Mouse (Mus musculus) C2C12 (cell line): ENCODE measurements at regions not wholly inside any gene's neighbourhood (a gene's known extent, or its start where the extent isn't known, plus 50 kb on each side); places are given as distances from the start of the nearest gene placed in this dataset.

Experiments
- H3K27me3 ChIP-seq: one replicate; pipeline ENCODE4 v1.6.1; 2011; ENCODE audit not compliant: control insufficient read depth, insufficient read depth, insufficient read length
- H3K36me3 ChIP-seq: one replicate; pipeline ENCODE4 v1.6.1; 2011; ENCODE audit not compliant: control insufficient read depth, insufficient read depth
- H3K4me3 ChIP-seq: one replicate; pipeline ENCODE4 v1.5.1; 2011; ENCODE audit warnings: mild to moderate bottlenecking, control low read depth; ENCODE audit not compliant: poor library complexity, insufficient read depth, severe bottlenecking
- H3K79me2 ChIP-seq: one replicate; pipeline ENCODE4 v1.6.1; 2011; ENCODE audit not compliant: control insufficient read depth, insufficient read depth
- H3K79me3 ChIP-seq: one replicate; pipeline ENCODE4 v1.6.1; 2011; ENCODE audit warnings: low read depth, control low read depth
- H3ac ChIP-seq: one replicate; pipeline ENCODE3; 2011; ENCODE audit warnings: low read depth; ENCODE audit not compliant: control insufficient read depth, insufficient read length
- CEBPB ChIP-seq: IDR thresholded peaks from one replicate; pipeline ENCODE4 v1.6.1; 2011; ENCODE audit warnings: low read depth, mild to moderate bottlenecking, control low read depth, moderate library complexity
- CTCF ChIP-seq: IDR thresholded peaks from one replicate; pipeline ENCODE4 v1.5.1; 2011; ENCODE audit not compliant: control insufficient read depth, insufficient read depth, insufficient read length
- FOSL1 ChIP-seq: IDR thresholded peaks from one replicate; pipeline ENCODE4 v1.8.0; 2011; ENCODE audit warnings: mild to moderate bottlenecking, low read length; ENCODE audit not compliant: poor library complexity, insufficient read depth, severe bottlenecking
- MAX ChIP-seq: IDR thresholded peaks from one replicate; pipeline ENCODE4 v1.6.1; 2011; ENCODE audit warnings: mild to moderate bottlenecking, control low read depth
- MYOD1 ChIP-seq: IDR thresholded peaks from one replicate; pipeline ENCODE4 v1.6.1; 2011; ENCODE audit warnings: low read depth; ENCODE audit not compliant: control insufficient read depth, insufficient read length
- MYOG ChIP-seq: IDR thresholded peaks from one replicate; pipeline ENCODE4 v1.6.1; 2011; ENCODE audit not compliant: control insufficient read depth, insufficient read length; ENCODE audit errors: extremely low read depth
- USF1 ChIP-seq: IDR thresholded peaks from one replicate; pipeline ENCODE4 v1.6.1; 2011; ENCODE audit warnings: low read depth, mild to moderate bottlenecking, control low read depth, moderate library complexity

DNA sequence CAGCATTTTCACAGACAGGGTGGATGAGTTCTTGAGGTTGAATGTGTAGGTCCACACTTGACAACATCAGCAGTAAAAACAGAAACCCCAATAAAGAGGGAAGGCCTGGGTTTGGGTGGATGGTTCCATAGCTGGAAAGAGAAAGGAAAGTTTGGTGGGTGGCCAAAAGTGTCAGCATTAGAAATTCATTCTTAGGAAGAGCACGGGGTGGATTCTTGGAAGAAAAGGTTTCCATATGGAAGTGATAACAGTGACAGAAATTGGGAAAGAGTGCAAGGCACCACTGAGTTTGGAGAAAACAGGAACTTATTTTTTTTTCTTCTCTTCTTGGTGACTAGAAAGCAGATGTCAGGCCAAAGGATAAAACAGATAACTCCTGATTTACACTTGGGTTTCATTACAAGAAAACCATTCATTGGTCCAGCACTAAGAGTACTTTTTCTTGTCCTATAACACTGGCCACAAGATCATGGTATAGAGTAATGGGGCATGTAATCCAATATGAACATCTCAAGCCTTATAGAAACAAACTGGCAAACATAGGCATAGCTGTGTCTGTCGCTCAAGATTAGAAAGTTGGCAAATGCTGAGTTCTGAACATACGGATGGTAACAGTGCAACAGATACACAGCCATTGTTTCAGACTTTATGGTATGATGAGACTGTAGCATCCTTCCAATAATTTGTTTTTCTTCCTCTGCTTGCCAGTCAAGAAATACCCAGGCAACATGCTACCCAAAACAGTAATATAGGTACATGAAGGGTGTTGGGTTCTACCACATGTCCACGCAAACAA is 209.7 kb upstream of the Pard3b start:
- H3K4me3 ChIP-seq = no peak overlapping the region
- no peaks in the 10 kb centered on the region for H3K27me3 ChIP-seq
- no peak for TF ChIP-seq CEBPB
- no peak overlapping the region for H3ac ChIP-seq
- H3K79me3 ChIP-seq = no peaks in the 10 kb centered on the region
- no peaks in the 10 kb centered on the region for H3K36me3 ChIP-seq
- H3K79me2 ChIP-seq = no peaks in the 10 kb centered on the region

GRCm38 (mm10) chr1:61437603-61438002 is 201.0 kb upstream of the Pard3b start:
- Histone ChIP-seq H3K79me2 (no peaks in the 10 kb centered on the region), H3K27me3 (no peaks in the 10 kb centered on the region), H3K79me3 (no peaks in the 10 kb centered on the region), H3K4me3 (no peak overlapping the region), H3ac (no peak overlapping the region), H3K36me3 (no peaks in the 10 kb centered on the region)
- no peak for TF ChIP-seq USF1
- TF ChIP-seq CTCF = no peak
- no peak for TF ChIP-seq MAX
- no peak for TF ChIP-seq MYOD1
- no peak for TF ChIP-seq MYOG
- no peak for TF ChIP-seq FOSL1
- TF ChIP-seq CEBPB = no peak

- H3K79me3 ChIP-seq = no peaks in the 10 kb centered on the region
- no peaks in the 10 kb centered on the region for H3K36me3 ChIP-seq
- H3K27me3 ChIP-seq = no peaks in the 10 kb centered on the region
- H3ac ChIP-seq = no peak overlapping the region
- H3K4me3 ChIP-seq = no peak overlapping the region
- no peaks in the 10 kb centered on the region for H3K79me2 ChIP-seq
- no peak for TF ChIP-seq MYOG
- TF ChIP-seq USF1 = no peak
- TF ChIP-seq CEBPB = no peak
- no peak for TF ChIP-seq MYOD1
- TF ChIP-seq CTCF = no peak
- no peak for TF ChIP-seq FOSL1
- TF ChIP-seq MAX = no peak
These were observed 177.2 kb upstream of the Pard3b start for GRCm38 (mm10) chr1:61461435-61461834.

DNA sequence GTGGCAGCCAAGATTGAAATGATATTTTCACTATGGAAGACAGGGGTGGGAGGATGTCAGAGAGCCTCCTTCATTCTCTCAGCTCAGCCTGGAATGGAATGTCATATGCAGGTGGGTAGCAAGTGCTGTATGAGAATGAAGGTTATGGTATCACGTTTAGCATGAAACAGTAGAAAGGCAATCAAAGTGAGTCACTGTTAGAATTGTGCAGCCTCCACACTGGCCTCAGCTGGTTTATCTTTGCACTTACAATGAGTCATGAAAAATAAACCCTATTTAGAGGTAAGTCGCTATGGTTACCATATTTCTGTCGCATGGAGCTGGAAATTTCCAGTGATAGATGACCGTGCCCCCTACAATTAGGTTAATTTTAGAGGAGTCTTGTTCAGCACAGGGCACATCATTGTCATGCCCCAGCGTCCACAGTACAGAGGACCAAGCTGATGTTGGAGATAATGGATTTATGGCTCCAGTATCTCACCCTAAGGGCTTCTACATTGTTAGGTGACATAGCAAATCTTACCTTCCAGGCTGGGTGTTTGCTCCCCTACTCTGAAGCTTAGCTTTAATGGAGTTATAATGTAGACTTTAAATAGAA is 167.9 kb upstream of the Pard3b start:
- Histone ChIP-seq H3K36me3 (no peaks in the 10 kb centered on the region), H3K79me3 (no peaks in the 10 kb centered on the region), H3K79me2 (no peaks in the 10 kb centered on the region), H3ac (no peak overlapping the region), H3K27me3 (no peaks in the 10 kb centered on the region), H3K4me3 (no peak overlapping the region)
- TF ChIP-seq CEBPB = no peak
- no peak for TF ChIP-seq FOSL1
- no peak for TF ChIP-seq MYOG
- no peak for TF ChIP-seq USF1
- TF ChIP-seq MAX = no peak
- no peak for TF ChIP-seq MYOD1
- no peak for TF ChIP-seq CTCF

DNA sequence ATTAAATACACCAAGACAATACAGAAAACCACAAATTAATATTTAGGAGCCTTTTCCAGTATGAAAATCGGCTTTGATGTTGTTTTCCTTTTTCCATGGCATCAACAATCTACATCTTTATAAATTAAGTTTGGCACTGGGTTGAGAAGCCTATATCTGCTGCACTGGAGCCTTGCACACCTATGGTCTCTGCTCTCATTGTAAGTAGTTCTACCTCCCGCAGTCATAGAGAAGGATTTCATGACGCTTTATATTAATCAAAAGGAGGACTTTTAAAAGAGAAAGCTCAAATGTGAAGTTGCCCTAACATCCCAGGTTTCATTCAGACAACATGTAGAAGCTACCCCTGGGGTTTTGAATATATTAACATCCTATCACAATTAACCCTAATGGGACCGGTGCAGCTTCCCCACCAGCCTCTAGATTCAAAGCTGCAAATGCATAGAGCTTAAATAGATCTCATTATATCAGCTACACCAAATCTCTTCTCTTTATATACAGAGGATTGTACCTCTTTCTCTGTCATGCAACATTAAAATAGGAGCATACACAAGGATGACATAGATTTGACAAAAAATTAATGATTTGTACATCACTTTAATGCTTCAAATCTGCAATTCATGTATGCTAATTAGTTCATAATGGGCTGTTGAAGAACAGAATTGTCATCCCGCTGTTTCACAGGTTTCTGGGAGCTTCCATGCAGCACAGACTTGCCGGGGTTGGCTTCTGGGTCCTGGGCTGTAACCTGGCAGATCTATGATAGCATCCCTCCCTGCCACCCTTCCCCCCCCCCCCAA is 166.6 kb upstream of the Pard3b start:
- Histone ChIP-seq H3K79me3 (no peaks in the 10 kb centered on the region), H3K79me2 (no peaks in the 10 kb centered on the region), H3ac (no peak overlapping the region), H3K27me3 (no peaks in the 10 kb centered on the region), H3K4me3 (no peak overlapping the region), H3K36me3 (no peaks in the 10 kb centered on the region)
- TF ChIP-seq MYOG = no peak
- no peak for TF ChIP-seq MAX
- TF ChIP-seq CEBPB = no peak
- no peak for TF ChIP-seq FOSL1
- TF ChIP-seq USF1 = no peak
- no peak for TF ChIP-seq CTCF
- no peak for TF ChIP-seq MYOD1
